Mouse (Mus musculus) erythroblast, embryonic 14.5 days (primary cell): Measurements from ENCODE around the gene Abca4.

Source experiments
- GATA1 ChIP-seq: IDR thresholded peaks from 2 replicates; pipeline ENCODE4 v1.6.1; 2012; ENCODE audit warnings: low read length, inconsistent platforms, mixed read lengths
- TAL1 ChIP-seq: IDR thresholded peaks from 3 replicates; pipeline ENCODE4 v1.6.1; 2012; ENCODE audit warnings: low read length, inconsistent platforms, mixed read lengths

DNA sequence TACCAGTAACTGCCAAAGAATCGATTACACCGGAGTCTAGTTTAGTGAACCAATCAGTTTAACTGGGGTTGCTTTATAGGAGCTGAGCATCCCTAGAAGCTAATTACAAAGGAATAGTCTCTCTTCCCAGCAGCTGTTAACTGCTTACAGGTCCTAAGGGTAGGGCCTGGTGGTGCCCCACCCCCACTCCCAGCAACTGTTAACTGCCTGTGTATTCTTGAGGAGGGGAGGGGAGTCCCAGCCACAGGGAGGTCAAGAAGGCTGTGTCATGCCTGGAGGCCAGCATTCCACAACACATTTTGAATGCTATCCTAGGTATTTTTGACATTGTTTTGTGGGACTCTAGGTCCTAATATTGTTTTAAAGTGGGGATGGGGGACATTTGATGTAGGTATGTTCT is 44.3 kb upstream of the Abca4 start:
- TF ChIP-seq TAL1 (no peak), GATA1 (no peak)
